In the genomic region with DNA sequence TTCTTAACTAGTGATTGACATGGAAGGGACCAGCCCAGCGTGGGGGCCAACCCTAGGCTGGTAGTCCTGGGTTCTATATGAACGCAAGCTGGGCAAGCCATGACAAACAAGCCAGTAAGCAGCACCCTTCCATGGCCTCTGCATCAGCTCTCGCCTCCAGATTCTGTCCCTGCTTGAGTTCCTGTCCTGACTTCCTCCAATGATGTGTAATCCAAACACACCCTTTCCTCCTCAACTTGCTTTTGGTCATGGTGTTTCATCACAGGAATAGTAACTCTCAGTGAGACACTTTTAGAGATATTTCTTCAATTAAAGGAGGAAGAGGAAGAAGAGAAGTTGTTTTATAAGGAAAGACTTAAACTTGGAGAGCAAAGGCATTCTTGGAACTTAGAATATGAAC, we compare ENCODE assay signal across 21 mouse cellular contexts. TPM values are rescaled to one million over a fixed set of nuclear protein-coding genes. Genes with fewer than 3 reads are reported as not detected.
DNase-seq lines count a peak whose midpoint lies in the region; ATAC-seq and TF ChIP-seq lines count a peak whose summit lies in the region.
"Had no signal": no experiment of that assay in that cellular context is flagged by ENCODE, and none has a peak within 500 bp of the region (broad histone marks: within the 10 kb centered on the region; RNA-seq: fewer than 3 reads in every experiment).

No protein-coding gene starts in this region.

- peaks cover 8% of the 10 kb centered on the region; the same call in 1 of the 2 replicates for H3K4me1 ChIP-seq in liver, postnatal 0 days (ENCODE audit: insufficient read depth)
- H3K4me1 ChIP-seq in liver, embryonic 12.5 days = peaks cover 23% of the 10 kb centered on the region
- no peaks in the 10 kb centered on the region for H3K4me1 ChIP-seq in cerebellum, adult 2 months (ENCODE audit: control insufficient read depth, insufficient read depth, low read length)
- H3K4me1 ChIP-seq: embryonic facial prominence, embryonic 12.5 days; forebrain, embryonic 12.5 days; heart, embryonic 12.5 days; hindbrain, embryonic 10.5 days had no signal

- no peak overlapping the region for H3K4me2 ChIP-seq in liver, postnatal 0 days (ENCODE audit: low read depth, low read length)
- H3K4me2 ChIP-seq in liver, embryonic 12.5 days = no peak overlapping the region
- H3K4me2 ChIP-seq: embryonic facial prominence, embryonic 12.5 days; forebrain, embryonic 12.5 days; heart, embryonic 12.5 days; hindbrain, embryonic 14.5 days had no signal

- no peaks in the 10 kb centered on the region for H3K27me3 ChIP-seq in liver, postnatal 0 days (ENCODE audit: insufficient read depth, low read length)
- no peaks in the 10 kb centered on the region for H3K27me3 ChIP-seq in liver, embryonic 12.5 days (replicated peaks)
- H3K27me3 ChIP-seq in cerebellum, adult 2 months (ENCODE audit: control insufficient read depth, insufficient read depth, low read length) = no peaks in the 10 kb centered on the region
- H3K27me3 ChIP-seq: CH12.LX; embryonic facial prominence, embryonic 12.5 days; forebrain, embryonic 12.5 days; heart, embryonic 12.5 days; Patski had no signal

- no peak for ATAC-seq in liver, postnatal 0 days
- ATAC-seq in liver, embryonic 12.5 days = no peak
- peak; percentile 41 for ATAC-seq in granulocyte monocyte progenitor cell, adult 5-6 weeks (replicated peaks; ENCODE audit: poor library complexity, severe bottlenecking)
- peak; percentile 68 for ATAC-seq in monocyte, adult 5-6 weeks (replicated peaks; ENCODE audit: insufficient number of reproducible peaks, low FRiP score, low TSS enrichment, poor library complexity, severe bottlenecking)
- ATAC-seq: activated CD4-positive, CD25-positive, alpha-beta regulatory T cell, adult 4 months; forebrain, postnatal 0 days; Patski had no signal

- H3K4me3 ChIP-seq in liver, postnatal 0 days (ENCODE audit: low read depth, low read length) = no peak overlapping the region
- H3K4me3 ChIP-seq in liver, embryonic 12.5 days = no peak overlapping the region
- H3K4me3 ChIP-seq in cerebellum, adult 2 months (replicated peaks; ENCODE audit: insufficient read depth, low read depth, low read length) = no peak overlapping the region
- H3K4me3 ChIP-seq: embryonic facial prominence, embryonic 12.5 days; forebrain, embryonic 12.5 days; heart, embryonic 12.5 days; hindbrain, embryonic 10.5 days had no signal

- DNase-seq in liver, postnatal 0 days = no peak
- DNase-seq in 416B (ENCODE audit: low read depth) = peak; percentile 67
- no peak for DNase-seq in spleen, postnatal 10 days (ENCODE audit: low spot score in 2 of 2)
- no peak for DNase-seq in cerebellum, adult 2 months
- DNase-seq: adrenal gland, postnatal 14 days; cerebellum, adult 11 months; cerebellum, adult 9-10 months; cerebellum, postnatal 25 days; forebrain, postnatal 0 days; gastrocnemius, postnatal 14 days had no signal

- TF ChIP-seq CTCF in liver, postnatal 0 days (IDR thresholded peaks at IDR 0.05; ENCODE audit: low read depth) = no peak
- TF ChIP-seq CTCF in cerebellum, adult 2 months (IDR thresholded peaks at IDR 0.05; ENCODE audit: borderline replicate concordance, insufficient read depth, low read depth, low read length) = no peak

- 71% methylated on average over 3 of the region's 3 CpGs for WGBS in liver, postnatal 0 days (ENCODE audit: insufficient replicate concordance)
- WGBS in liver, embryonic 12.5 days (ENCODE audit: insufficient replicate concordance) = 63% methylated on average over 3 of the region's 3 CpGs
- WGBS in cerebellum, adult 2 months = 69% methylated on average over 3 of the region's 3 CpGs

- no peaks in the 10 kb centered on the region for H3K9me3 ChIP-seq in liver, postnatal 0 days (ENCODE audit: low read length)
- H3K9me3 ChIP-seq in liver, embryonic 12.5 days (replicated peaks) = no peaks in the 10 kb centered on the region
- H3K9me3 ChIP-seq: embryonic facial prominence, embryonic 12.5 days; forebrain, embryonic 12.5 days; heart, embryonic 12.5 days; hindbrain, embryonic 10.5 days had no signal

- no peak for TF ChIP-seq POLR2A in cerebellum, adult 2 months (IDR thresholded peaks at IDR 0.05; ENCODE audit: borderline replicate concordance, insufficient read depth, low read length)

- no peak for TF ChIP-seq EP300 in liver, postnatal 0 days (IDR thresholded peaks at IDR 0.05; ENCODE audit: low read depth)

- no peaks in the 10 kb centered on the region for H3K36me3 ChIP-seq in liver, postnatal 0 days (replicated peaks; ENCODE audit: insufficient read depth, low read length)
- no peaks in the 10 kb centered on the region for H3K36me3 ChIP-seq in liver, embryonic 12.5 days
- H3K36me3 ChIP-seq: embryonic facial prominence, embryonic 12.5 days; forebrain, embryonic 12.5 days; heart, embryonic 12.5 days; hindbrain, embryonic 10.5 days had no signal

- H3K9ac ChIP-seq in liver, postnatal 0 days (replicated peaks) = no peak overlapping the region
- no peak overlapping the region for H3K9ac ChIP-seq in liver, embryonic 12.5 days
- H3K9ac ChIP-seq: embryonic facial prominence, embryonic 12.5 days; forebrain, embryonic 12.5 days; forebrain, postnatal 0 days; heart, embryonic 12.5 days; hindbrain, embryonic 14.5 days had no signal

- H3K27ac ChIP-seq in liver, postnatal 0 days (ENCODE audit: low read depth) = 0 out of 2 replicates have a peak overlapping the region, but pooled peaks have one; percentile 34
- H3K27ac ChIP-seq in liver, embryonic 12.5 days = no peak overlapping the region
- no peak overlapping the region for H3K27ac ChIP-seq in cerebellum, adult 2 months (ENCODE audit: insufficient read depth, low read length)
- H3K27ac ChIP-seq: embryonic facial prominence, embryonic 12.5 days; forebrain, embryonic 12.5 days; hindbrain, embryonic 10.5 days; hindbrain, embryonic 14.5 days had no signal

RNA-seq across cellular contexts. Expression of gene Appbp2, which starts 14.4 kb away (rescaled TPM):
- 9.3 and 9.9 TPM in 2 replicates for polyA plus RNA-seq in liver, postnatal 0 days (2015; fragmentation: Nextera tagmentation; extraction: Ambion mirVana)
- polyA plus RNA-seq in liver, embryonic 12.5 days (2016; fragmentation: Nextera tagmentation; extraction: Ambion mirVana) = 22.9 and 23.8 TPM in 2 replicates
- 27.3 and 31.5 TPM in 2 replicates for total RNA-seq in granulocyte monocyte progenitor cell, adult 5-6 weeks (2014; fragmentation: Nextera tagmentation)
- total RNA-seq in granulocyte monocyte progenitor cell, adult 5-6 weeks (2017) = 25.5 TPM in 2 replicates
- total RNA-seq in monocyte, adult 5-6 weeks (2017) = 17.1 to 25.7 TPM (median 21.6 TPM) in 3 replicates
- polyA plus RNA-seq in cerebellum, adult 2 months (2012; rRNA removed) = 43.0 and 43.4 TPM in 2 replicates

Comparison
In these comparisons a context has a peak if more than half of its experiments do, and no peak if none do; other contexts are left out.
1. ATAC-seq: peak in granulocyte monocyte progenitor cell, adult 5-6 weeks (single experiment) and monocyte, adult 5-6 weeks (single experiment); none in liver, postnatal 0 days (single experiment) and liver, embryonic 12.5 days (single experiment).